Mouse (Mus musculus): ENCODE data around the gene Coro2a.
"Not testable (repeated sequence)": the region's sequence is repeated elsewhere in the genome, so short reads cannot be mapped to it uniquely, and the experiment has no call there.

Gene Coro2a

DNA sequence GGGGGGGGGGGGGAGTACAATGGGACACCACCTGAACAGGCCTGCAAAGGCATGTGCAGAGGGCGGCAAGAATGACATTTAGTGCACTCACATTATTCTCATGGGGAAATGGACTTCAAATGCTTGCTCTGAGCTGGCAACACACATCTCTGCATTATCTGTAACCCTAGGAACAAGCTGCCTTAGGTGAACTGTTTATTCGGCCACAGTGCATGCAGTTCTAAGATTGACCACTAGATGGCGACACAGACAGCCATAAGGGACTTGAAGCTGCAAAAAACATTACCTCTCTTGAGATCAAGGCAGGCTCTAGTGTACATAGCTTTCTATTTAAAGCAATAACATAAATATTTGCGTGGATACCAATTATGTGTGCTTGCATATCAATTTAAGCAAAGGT lies 9.2 kb upstream of the Coro2a start:
- peak; percentile 76 to 91 for DNase-seq

DNA sequence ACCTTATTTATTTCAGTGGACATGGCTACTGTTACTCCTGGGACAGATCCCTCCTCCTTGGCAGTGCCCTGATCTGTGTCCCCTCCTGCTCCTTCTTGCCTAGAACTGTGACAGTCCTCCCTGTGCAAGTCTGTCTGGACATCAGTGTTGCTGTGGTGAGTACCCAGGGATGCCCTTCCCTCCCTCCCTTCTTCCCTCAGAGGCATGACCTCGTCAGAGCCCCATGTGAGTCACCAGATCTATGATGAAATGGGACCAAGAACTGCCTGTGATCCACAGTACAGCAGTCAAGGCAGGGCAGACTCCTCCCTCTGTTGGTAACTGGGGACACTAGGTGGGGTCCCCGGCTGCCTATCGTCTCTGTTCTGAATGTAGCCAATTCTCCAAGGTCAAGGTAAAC lies 5.6 kb upstream of the Coro2a start:
- no peak for DNase-seq

DNA sequence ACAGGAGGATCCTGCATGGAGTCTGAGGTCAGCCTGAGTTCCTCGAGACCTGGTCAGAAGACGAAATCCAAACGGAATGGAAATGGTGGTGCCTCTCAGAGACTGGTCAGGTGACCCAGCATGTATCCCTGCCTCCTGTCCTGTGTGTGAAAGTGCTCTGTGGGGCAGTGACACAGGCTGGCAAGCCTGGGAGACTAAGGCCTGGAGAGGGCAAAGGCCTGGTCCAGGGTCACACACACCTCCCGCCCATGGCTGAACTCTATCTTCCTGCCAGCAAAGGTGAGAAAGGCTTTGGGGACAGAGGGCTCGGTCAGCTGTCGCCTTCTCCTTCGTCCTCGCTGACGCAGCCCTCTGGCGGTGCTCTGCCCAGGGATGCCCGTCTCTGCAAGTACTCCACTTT lies 3.4 kb upstream of the Coro2a start:
- no peak for DNase-seq

GRCm38 (mm10) chr4:46602704-46603103 lies 702 bp upstream of the Coro2a start:
- peak in 1 of 2 experiments; percentile 27 for DNase-seq

GRCm38 (mm10) chr4:46601258-46601843 lies 651 bp downstream of the Coro2a start:
- peak in 1 of 2 experiments; percentile 50 for DNase-seq

- no peak for DNase-seq
Observed at GRCm38 (mm10) chr4:46600473-46601257, 1.3 kb downstream of the Coro2a start.

GRCm38 (mm10) chr4:46599609-46600008 lies 2.4 kb downstream of the Coro2a start:
- DNase-seq, result peak in 1 of 2 experiments; percentile 8

DNA sequence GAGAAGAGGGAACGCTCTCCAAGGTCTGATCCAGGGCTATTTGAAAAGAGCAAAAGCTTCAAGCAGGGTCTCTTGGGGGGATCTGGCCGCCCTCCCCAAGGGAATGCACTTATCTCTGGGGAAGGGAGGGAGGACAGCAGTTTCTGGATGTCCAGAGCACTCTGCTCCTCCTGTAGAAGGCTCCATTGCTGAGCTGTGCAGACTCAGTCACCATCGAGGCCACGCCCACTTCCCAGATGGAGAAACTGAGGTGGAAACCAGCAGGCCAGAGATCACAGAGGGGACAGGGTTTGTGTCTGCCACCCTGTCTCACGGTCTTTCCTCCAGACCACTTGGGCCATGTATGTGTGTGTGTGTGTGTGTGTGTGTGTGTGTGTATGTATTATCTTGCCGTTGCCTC lies 3.0 kb downstream of the Coro2a start:
- DNase-seq, result peak in 1 of 2 experiments; percentile 23

DNA sequence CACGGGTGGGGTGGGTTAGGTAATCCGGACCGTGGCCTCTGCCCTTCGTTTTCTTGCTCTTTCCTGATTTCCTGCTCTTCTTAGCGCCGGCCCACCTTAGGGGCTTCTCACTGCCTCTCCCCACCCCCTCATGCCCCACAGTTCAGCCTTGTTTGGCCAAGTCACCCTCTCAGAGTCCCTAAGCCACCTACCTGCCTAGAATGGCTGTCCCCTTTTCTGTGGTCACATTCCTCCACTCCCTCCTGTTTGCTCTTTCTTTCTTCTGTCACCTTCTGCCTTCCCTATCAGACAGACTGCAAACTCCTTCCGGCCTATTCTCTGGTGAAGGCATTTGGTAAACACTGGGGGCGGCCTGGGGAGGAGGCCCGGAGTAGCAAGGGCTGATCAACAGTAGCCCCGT lies 3.9 kb downstream of the Coro2a start:
- no peak for DNase-seq

GRCm38 (mm10) chr4:46597286-46597961 lies 4.6 kb downstream of the Coro2a start:
- peak in 1 of 2 experiments; percentile 26 for DNase-seq

GRCm38 (mm10) chr4:46596398-46596797 lies 5.6 kb downstream of the Coro2a start:
- peak in 1 of 2 experiments; percentile 18 for DNase-seq

DNA sequence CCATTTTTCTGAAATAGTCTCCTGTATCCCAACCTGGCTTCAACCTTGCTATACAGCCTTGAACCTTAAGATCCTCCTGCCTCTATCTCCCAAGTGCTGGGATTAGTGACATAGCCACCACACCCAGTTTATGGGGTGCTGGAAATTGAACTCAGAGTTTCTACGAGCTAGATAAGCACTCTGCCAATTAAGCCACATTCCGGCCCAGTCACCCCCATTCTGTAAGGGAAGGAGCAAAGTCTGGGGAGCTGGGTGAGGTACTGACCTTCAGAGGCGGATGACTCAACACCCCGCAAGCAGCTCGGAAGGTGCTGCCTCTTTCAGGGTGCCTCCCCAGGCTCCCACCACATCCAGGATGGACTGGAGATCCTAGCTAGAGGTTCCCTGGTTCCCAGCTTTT lies 7.9 kb downstream of the Coro2a start:
- peak in 1 of 2 experiments; percentile 21 for DNase-seq

GRCm38 (mm10) chr4:46593472-46593871 lies 8.5 kb downstream of the Coro2a start:
- DNase-seq, result peak in 1 of 2 experiments; percentile 23

DNA sequence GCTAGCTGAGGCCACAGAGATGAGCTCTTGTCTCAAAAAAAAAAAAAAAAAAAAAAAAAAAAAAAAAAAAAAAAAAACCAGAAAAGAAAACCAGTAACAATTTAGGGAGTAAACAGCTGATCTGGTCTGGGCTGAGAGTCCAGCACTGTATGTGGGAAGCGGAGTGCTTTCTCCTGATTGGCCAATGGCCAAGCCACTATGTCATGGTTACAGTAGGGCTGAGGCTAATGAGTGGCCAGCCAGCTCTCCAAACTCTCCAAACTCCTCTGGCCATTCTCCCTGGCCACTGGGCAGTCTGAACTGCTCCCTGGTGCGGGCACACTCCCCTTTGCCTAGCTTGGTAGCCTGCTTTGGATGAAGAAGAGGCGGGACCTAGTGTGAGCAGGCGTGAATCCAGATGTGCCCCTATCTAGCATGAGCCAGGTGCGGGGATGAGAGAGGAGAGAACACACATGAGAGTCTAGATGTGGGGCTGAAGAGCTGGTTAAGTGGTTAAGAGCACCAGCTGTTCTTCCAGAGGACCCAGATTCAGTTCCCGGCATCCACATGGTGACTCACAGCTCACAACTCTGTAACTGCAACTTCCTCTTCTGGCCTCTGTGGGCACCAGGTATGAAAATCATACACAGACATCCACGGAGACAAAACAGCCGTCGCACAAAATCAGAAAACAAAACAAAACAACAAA lies 10.0 kb downstream of the Coro2a start:
- DNase-seq, result peak in 1 of 2 experiments; percentile 38

- no peak for DNase-seq
Observed at GRCm38 (mm10) chr4:46590810-46591209, 11.2 kb downstream of the Coro2a start.

- DNase-seq, result no peak
Observed at GRCm38 (mm10) chr4:46589946-46590684, 11.9 kb downstream of the Coro2a start.

DNA sequence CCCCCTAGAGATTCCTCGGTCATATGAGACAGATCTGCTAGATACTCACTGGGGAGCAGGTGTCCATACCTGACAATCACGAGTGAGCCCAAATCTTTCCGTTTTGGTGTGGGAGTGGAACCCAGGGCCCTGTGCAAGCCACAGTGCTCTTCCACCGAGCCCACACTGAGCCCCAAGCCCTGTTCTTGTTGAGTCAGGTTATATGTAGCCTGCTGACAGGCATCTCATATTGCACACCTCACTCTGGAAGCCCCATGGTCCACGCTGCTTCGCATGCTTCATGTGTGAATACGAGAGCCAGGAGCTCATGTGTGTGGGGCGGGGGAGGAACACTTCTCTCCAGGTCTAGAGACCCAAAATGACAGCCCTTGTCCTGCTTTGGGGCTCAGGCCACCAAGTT lies 12.9 kb downstream of the Coro2a start:
- no peak for DNase-seq

DNA sequence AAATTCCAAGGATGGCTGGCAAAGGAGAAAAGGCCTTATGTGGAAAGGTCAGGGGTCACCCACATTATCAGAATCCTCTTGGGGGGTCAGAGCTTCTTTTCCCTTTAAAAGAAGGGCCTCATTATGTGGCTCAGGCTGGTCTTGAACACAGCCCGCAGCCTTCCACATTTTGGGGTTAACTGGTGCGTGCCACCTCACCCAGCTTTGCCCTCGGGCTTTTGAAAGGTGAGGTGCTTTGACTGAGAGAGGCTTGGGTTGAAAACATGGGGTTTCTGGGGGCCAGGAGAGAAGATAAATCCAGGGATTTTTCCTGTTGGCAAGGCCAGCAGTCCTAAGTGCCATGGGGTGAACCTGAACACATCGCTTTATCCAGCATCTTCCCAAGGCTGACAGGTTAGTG lies 15.5 kb downstream of the Coro2a start:
- no peak for DNase-seq

- DNase-seq, result no peak
Observed at GRCm38 (mm10) chr4:46585811-46586190, 16.2 kb downstream of the Coro2a start.

- DNase-seq, result no peak
Observed at GRCm38 (mm10) chr4:46585041-46585810, 16.8 kb downstream of the Coro2a start.

DNA sequence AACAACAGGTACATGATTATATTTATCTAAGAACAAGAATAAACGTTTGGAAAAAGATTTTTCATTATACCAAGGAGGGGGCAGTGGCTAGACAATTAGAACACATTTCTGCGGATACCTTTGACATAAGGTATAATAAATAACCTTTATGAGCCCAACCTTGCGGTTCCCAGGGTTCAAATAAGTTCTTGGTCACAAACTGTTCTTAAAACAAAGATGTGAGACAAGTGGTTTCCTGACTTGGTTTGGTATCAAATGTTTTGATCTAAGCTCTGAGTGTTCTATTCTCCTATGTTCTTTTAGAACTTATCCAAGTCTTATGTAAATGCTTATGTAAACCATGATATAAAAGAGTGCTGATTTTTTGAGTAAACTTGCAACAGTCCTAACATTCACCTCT lies 17.5 kb downstream of the Coro2a start:
- DNase-seq, result not testable (repeated sequence)

- not testable (repeated sequence) for DNase-seq
Observed at GRCm38 (mm10) chr4:46584084-46584483, 17.9 kb downstream of the Coro2a start.

Measured in kidney, postnatal 25 days (tissue).